Mouse (Mus musculus) megakaryocyte, embryonic 14.5 days (primary cell): Measurements from ENCODE around the gene Anks1b.

Source experiments
- FLI1 ChIP-seq: IDR thresholded peaks from 2 replicates; pipeline ENCODE4 v1.6.1; 2012; ENCODE audit warnings: low read length, inconsistent platforms, mixed read lengths
- GATA1 ChIP-seq: IDR thresholded peaks from 3 replicates; pipeline ENCODE4 v1.6.1; 2012; ENCODE audit warnings: mixed read lengths, low read length, inconsistent platforms, borderline replicate concordance

DNA sequence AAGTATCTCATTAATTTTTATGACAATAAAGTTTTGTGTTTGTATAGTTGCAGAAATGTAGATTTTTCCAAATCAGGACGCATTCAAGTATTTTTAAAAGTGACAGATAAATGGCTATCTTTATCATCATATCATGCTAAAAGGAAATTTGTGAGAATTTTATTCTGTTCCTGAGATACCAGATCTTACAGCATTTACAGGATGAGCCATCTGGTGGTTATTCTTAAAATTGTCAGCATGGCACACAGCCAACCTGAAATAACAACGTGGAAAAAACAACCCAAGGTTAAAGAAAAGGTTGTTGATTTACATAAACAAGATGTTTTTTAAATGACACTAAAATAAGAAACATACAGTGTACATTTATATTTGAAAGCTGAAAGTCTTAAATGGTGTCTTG, 170.5 kb downstream of the Anks1b start:
- TF ChIP-seq GATA1 = no peak
- no peak for TF ChIP-seq FLI1
